Mouse (Mus musculus) v-Abl transformed pro-B cells (cell line): Measurements from ENCODE around the gene Ank3.

ENCODE experiments used
- in situ Hi-C, 2 experiments: fragments of 400-800 bp; cut with MboI; formaldehyde crosslinking; loops; one replicate each; pipeline ENCODE4 v1.15.1; 2025; ENCODE audit not compliant: unreplicated experiment in 2 of 2

Gene Ank3

DNA sequence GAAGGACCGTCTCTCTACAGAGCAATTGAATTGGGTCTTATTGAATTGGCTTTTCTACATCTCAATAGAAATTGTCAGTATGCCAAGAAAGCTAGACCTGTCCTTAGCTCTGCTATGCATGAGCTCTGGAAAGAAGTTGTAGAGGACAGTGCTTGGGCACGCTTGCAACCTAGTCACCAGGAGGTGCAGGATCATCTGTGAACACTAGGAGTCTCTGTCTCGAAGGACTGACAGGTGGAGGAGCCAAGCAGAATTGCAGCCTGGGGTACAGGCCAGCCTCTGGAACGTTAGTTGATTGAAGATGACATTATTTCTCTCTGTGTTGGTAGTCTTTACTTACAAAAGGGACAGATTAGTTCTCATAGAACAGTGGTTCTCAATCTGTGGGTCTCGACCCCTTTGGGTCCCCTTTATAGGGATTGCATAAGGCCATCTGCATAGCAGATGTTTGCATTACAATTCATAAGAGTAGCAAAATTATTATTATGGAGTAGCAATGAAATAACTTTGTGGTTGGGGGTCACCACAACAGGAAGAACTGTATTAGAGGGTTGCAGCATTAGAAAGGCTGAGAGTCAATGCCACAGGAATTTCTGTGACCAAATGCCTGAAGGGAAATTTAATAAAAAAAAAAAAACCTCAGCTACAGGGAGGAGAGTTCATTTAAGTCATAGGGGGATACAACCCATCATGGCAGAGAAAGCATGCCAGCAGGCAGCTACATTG lies 454.0 kb downstream of the Ank3 start:
- in situ Hi-C loops: loop anchor here in 1 of 2 experiments (25.0 kb wide), 2 partner anchors 1110 to 1360 kb away; no protein-coding TSS in a partner anchor

- in situ Hi-C loops: loop anchor here in 1 of 2 experiments (25.0 kb wide), 2 partner anchors 1108 to 1358 kb away; no protein-coding TSS in a partner anchor
Measured at GRCm38 (mm10) chr10:69854587-69855185, 456.1 kb downstream of the Ank3 start.

GRCm38 (mm10) chr10:69858011-69858410 lies 459.4 kb downstream of the Ank3 start:
- in situ Hi-C loops: loop anchor here in 1 of 2 experiments (25.0 kb wide), 2 partner anchors 1104 to 1354 kb away; no protein-coding TSS in a partner anchor

DNA sequence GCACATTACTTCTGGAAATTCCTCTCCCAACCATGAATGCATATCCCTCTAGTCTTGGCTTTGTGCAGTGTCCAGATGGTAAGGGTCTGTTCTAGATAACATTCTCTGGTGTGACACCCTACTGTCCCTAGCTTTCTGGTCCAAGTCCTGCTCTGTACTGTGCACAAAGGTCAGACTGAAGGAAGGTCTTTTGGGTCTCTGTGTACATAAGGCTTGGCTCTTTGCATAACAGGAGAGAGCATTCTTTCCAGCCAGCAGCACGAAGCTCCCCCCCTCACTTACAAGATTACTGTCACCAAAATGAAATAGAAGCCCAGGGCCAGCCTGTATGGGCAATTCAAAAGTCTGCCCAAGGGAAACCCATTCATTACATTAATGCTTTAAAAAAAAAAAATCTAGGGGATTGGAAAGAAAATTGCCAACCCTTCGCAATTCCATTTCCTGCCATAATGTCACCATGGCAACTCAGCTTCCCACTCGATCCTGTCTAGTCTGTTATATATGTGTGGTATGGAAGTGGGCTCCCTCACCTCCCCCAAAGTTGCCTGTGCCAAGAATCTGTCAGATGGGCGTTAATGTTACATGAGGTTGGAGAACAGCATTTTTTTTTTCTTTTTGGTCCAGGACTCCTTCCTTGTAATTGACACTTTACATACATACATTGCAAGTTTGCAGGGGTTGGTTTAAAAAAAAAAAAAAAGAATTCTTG lies 460.5 kb downstream of the Ank3 start:
- in situ Hi-C loops: loop anchor here in 1 of 2 experiments (25.0 kb wide), 2 partner anchors 1103 to 1353 kb away; no protein-coding TSS in a partner anchor

GRCm38 (mm10) chr10:69859848-69860479 lies 461.4 kb downstream of the Ank3 start:
- in situ Hi-C loops: loop anchor here in 1 of 2 experiments (25.0 kb wide), 2 partner anchors 1102 to 1352 kb away; no protein-coding TSS in a partner anchor

DNA sequence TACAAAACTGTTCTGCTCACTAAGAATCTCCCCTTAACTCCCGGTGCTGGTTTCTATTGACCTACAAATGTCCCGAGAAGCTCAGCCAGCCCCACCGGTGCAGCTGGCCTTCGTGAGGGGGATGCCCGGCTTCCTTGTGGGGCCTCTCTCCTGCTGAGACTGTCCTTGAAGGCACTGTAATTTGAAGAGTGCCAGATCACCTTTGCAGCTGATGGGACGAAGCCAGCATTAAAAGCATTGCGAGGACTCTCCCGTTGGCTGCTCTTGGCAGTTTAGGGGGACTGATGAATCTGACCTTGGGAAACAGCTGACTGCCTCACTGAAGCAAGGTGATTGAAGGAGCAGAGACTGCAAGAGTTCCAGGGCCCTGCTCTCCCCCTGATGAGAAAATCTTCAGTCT lies 464.3 kb downstream of the Ank3 start:
- in situ Hi-C loops: loop anchor here in 1 of 2 experiments (25.0 kb wide), 2 partner anchors 1099 to 1349 kb away; no protein-coding TSS in a partner anchor

DNA sequence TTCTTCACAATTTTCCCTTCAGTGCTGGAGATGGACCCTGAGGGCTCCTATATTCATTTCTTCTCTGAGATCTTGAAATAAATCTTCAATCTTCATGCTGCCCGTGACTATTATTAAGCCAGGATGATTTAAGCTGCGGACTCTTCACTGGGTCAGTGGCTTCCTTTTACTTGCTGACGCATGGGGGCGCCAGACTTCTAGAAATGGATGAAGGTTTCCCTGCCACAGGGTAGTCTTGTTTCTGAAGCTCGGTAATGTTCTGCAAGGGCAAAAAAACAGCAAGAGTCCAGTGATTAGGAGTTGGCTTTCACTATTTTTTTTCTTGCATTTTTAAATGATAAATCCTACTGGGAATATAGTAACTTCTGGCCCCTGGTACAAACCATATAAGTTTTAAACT lies 471.8 kb downstream of the Ank3 start:
- in situ Hi-C loops: loop anchor here in 1 of 2 experiments (10.0 to 25.0 kb wide), 3 partner anchors 694 to 1342 kb away; no protein-coding TSS in a partner anchor

GRCm38 (mm10) chr10:69870947-69871346 lies 472.4 kb downstream of the Ank3 start:
- in situ Hi-C loops: loop anchor here in 1 of 2 experiments (10.0 to 25.0 kb wide), 3 partner anchors 694 to 1341 kb away; no protein-coding TSS in a partner anchor

- in situ Hi-C loops: loop anchor here in 1 of 2 experiments (10.0 to 25.0 kb wide), 3 partner anchors 693 to 1340 kb away; no protein-coding TSS in a partner anchor
Measured at GRCm38 (mm10) chr10:69872182-69872741, 473.7 kb downstream of the Ank3 start.

GRCm38 (mm10) chr10:69872892-69873291 lies 474.3 kb downstream of the Ank3 start:
- in situ Hi-C loops: loop anchor here in 1 of 2 experiments (10.0 to 25.0 kb wide), 3 partner anchors 692 to 1339 kb away; no protein-coding TSS in a partner anchor

DNA sequence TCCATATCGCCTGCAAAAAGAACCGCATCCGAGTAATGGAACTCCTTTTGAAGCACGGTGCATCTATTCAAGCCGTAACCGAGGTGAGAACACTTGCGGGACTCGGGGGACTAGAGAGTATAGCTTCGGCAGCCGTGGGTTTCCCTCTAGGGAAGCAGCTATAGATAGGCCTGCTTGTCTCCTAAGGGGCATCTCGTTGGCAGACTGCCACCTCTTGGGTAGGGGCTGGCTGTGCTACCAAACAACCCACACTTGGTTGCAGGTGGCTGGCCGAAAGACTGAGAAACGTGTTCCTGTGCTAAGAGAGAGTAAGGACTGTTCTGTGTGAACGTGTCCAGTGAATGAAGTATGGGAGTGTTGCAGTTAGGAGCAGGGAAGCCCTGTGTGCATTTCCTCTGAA lies 476.2 kb downstream of the Ank3 start:
- in situ Hi-C loops: loop anchor here in 1 of 2 experiments (10.0 to 25.0 kb wide), 3 partner anchors 690 to 1337 kb away; no protein-coding TSS in a partner anchor

- in situ Hi-C loops: no loop called here
Measured at GRCm38 (mm10) chr10:69883935-69884680, 485.5 kb downstream of the Ank3 start.

GRCm38 (mm10) chr10:69888399-69888798 lies 489.8 kb downstream of the Ank3 start:
- in situ Hi-C loops: no loop called here

- in situ Hi-C loops: no loop called here
Measured at GRCm38 (mm10) chr10:69889779-69890178, 491.2 kb downstream of the Ank3 start.

DNA sequence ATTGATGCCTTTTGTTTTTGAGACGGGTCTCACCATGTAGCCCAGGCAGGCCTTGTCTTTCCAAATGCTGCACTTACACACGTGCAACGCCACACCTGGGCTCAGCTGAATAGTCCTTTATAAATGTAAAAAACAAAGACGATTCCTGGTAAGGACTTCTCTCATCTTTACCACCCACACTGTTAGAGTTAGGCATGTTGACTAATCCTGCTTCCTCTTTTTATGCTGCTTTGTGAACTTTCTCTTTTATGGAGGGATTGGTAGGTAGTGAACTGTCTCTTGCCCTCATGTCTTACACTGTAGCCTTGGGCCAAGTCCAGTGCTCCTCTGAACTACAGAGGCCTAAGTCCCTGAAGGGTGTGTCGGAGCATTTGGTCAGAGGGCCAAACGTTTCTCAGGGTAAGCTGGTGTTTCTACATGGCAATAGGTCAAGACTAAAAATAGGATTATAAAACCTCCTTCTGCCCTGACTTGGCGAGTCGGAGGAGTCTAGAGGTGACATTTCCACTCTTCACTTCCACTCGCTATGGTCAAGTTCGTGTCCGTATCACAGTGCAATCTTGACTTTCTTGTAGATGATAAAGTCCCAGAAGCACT lies 491.9 kb downstream of the Ank3 start:
- in situ Hi-C loops: no loop called here

DNA sequence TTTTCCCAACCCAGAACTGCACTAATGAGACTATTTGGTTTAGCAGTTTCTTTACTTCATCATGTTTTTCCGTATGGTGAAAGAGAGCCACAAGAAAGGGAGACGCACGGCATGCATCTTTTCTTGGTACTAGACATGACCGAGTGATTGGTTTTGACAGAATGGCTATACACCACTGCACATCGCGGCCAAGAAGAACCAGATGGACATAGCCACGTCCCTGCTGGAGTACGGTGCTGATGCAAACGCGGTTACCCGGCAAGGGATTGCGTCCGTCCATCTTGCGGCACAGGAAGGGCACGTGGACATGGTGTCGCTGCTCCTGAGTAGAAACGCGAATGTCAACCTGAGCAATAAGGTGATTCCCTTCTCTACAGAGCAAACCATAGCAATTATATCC lies 493.6 kb downstream of the Ank3 start:
- in situ Hi-C loops: no loop called here

- in situ Hi-C loops: no loop called here
Measured at GRCm38 (mm10) chr10:69895606-69896005, 497.0 kb downstream of the Ank3 start.

- in situ Hi-C loops: no loop called here
Measured at GRCm38 (mm10) chr10:69897927-69898326, 499.4 kb downstream of the Ank3 start.

DNA sequence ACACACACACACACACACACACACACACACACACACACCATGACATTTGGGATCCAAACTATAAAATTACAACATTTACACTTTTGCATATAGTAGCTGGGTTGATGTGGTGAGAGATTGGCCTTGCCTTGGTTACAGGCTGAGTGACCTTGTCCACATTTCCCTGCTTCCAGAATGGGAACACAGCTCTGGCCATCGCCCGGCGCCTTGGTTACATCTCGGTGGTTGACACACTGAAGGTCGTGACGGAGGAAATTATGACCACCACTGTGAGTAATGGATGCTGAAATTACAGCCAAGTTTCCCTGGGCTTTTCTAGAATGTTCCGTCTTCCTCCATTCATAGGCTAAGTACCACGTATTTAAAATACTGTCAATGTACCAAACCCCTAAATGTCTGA lies 500.2 kb downstream of the Ank3 start:
- in situ Hi-C loops: no loop called here
